Mouse (Mus musculus): ENCODE results near the gene Rin2. TPM values are rescaled to one million over a fixed set of nuclear protein-coding genes. Genes with fewer than 3 reads are reported as not detected.
"Not testable (repeated sequence)": the region's sequence is repeated elsewhere in the genome, so short reads cannot be mapped to it uniquely, and the experiment has no call there.

Rin2 gene
- total RNA-seq, 2 experiments from 2014 or later, result 12.8 to 16.7 TPM

- no peak for DNase-seq
- intact Hi-C loops (cut with DNase I), result no loop called here
Measured at GRCm38 (mm10) chr2:145682924-145683323, 7.9 kb downstream of the Rin2 start.

GRCm38 (mm10) chr2:145683536-145683935 lies 8.5 kb downstream of the Rin2 start:
- DNase-seq, result peak; percentile 56

GRCm38 (mm10) chr2:145684151-145684550 lies 9.1 kb downstream of the Rin2 start:
- intact Hi-C loops (cut with DNase I), result no loop called here
- no peak for DNase-seq

More at GRCm38 (mm10) chr2:145683536-145683935, 8.5 kb downstream of the Rin2 start:
- intact Hi-C loops (cut with DNase I), result no loop called here

- no peak for DNase-seq
- intact Hi-C loops (cut with DNase I), result no loop called here
Measured at GRCm38 (mm10) chr2:145684891-145685290, 9.9 kb downstream of the Rin2 start.

GRCm38 (mm10) chr2:145686017-145686416 lies 11.0 kb downstream of the Rin2 start:
- DNase-seq, result no peak
- intact Hi-C loops (cut with DNase I), result no loop called here

GRCm38 (mm10) chr2:145691367-145692009 lies 16.5 kb downstream of the Rin2 start:
- intact Hi-C loops (cut with DNase I), result no loop called here
- DNase-seq, result no peak

GRCm38 (mm10) chr2:145697160-145697559 lies 22.1 kb downstream of the Rin2 start:
- intact Hi-C loops (cut with DNase I), result no loop called here
- DNase-seq, result no peak

- intact Hi-C loops (cut with DNase I), result loop anchor here (10.0 kb wide), 1 partner anchor 185 kb away; no protein-coding TSS in a partner anchor
- DNase-seq, result peak; percentile 54
Measured at GRCm38 (mm10) chr2:145699414-145700071, 24.5 kb downstream of the Rin2 start.

- DNase-seq, result peak; percentile 47
Measured at GRCm38 (mm10) chr2:145700237-145700985, 25.4 kb downstream of the Rin2 start.

GRCm38 (mm10) chr2:145701605-145702335 lies 26.8 kb downstream of the Rin2 start:
- intact Hi-C loops (cut with DNase I), result loop anchor here (10.0 kb wide), 1 partner anchor 183 kb away; no protein-coding TSS in a partner anchor

More at GRCm38 (mm10) chr2:145700237-145700985, 25.4 kb downstream of the Rin2 start:
- intact Hi-C loops (cut with DNase I), result loop anchor here (10.0 kb wide), 1 partner anchor 184 kb away; no protein-coding TSS in a partner anchor

GRCm38 (mm10) chr2:145704738-145705137 lies 29.7 kb downstream of the Rin2 start:
- intact Hi-C loops (cut with DNase I), result loop anchor here (10.0 kb wide), 1 partner anchor 180 kb away; no protein-coding TSS in a partner anchor
- no peak for DNase-seq

More at GRCm38 (mm10) chr2:145701605-145702335, 26.8 kb downstream of the Rin2 start:
- DNase-seq, result no peak

GRCm38 (mm10) chr2:145709727-145710389 lies 34.8 kb downstream of the Rin2 start:
- no peak for DNase-seq
- intact Hi-C loops (cut with DNase I), result loop anchor here (10.0 kb wide), 1 partner anchor 175 kb away; no protein-coding TSS in a partner anchor

- intact Hi-C loops (cut with DNase I), result no loop called here
- no peak for DNase-seq
Measured at GRCm38 (mm10) chr2:145711512-145711911, 36.5 kb downstream of the Rin2 start.

- intact Hi-C loops (cut with DNase I), result no loop called here
- no peak for DNase-seq
Measured at GRCm38 (mm10) chr2:145712026-145712425, 37.0 kb downstream of the Rin2 start.

GRCm38 (mm10) chr2:145717539-145717938 lies 42.5 kb downstream of the Rin2 start:
- intact Hi-C loops (cut with DNase I), result no loop called here
- DNase-seq, result no peak

- intact Hi-C loops (cut with DNase I), result no loop called here
- no peak for DNase-seq
Measured at GRCm38 (mm10) chr2:145718624-145719183, 43.7 kb downstream of the Rin2 start.

- intact Hi-C loops (cut with DNase I), result no loop called here
- DNase-seq, result no peak
Measured at GRCm38 (mm10) chr2:145720157-145720556, 45.1 kb downstream of the Rin2 start.

GRCm38 (mm10) chr2:145720743-145721142 lies 45.7 kb downstream of the Rin2 start:
- intact Hi-C loops (cut with DNase I), result no loop called here
- DNase-seq, result no peak

GRCm38 (mm10) chr2:145722304-145722703 lies 47.3 kb downstream of the Rin2 start:
- DNase-seq; intact Hi-C loops (cut with DNase I): not testable (repeated sequence)

GRCm38 (mm10) chr2:145724288-145724687 lies 49.3 kb downstream of the Rin2 start:
- intact Hi-C loops (cut with DNase I), result no loop called here
- no peak for DNase-seq

Measured in left cerebral cortex, postnatal 4 days (tissue).